11 mouse cellular contexts compared by ENCODE assay signal in the genomic region with DNA sequence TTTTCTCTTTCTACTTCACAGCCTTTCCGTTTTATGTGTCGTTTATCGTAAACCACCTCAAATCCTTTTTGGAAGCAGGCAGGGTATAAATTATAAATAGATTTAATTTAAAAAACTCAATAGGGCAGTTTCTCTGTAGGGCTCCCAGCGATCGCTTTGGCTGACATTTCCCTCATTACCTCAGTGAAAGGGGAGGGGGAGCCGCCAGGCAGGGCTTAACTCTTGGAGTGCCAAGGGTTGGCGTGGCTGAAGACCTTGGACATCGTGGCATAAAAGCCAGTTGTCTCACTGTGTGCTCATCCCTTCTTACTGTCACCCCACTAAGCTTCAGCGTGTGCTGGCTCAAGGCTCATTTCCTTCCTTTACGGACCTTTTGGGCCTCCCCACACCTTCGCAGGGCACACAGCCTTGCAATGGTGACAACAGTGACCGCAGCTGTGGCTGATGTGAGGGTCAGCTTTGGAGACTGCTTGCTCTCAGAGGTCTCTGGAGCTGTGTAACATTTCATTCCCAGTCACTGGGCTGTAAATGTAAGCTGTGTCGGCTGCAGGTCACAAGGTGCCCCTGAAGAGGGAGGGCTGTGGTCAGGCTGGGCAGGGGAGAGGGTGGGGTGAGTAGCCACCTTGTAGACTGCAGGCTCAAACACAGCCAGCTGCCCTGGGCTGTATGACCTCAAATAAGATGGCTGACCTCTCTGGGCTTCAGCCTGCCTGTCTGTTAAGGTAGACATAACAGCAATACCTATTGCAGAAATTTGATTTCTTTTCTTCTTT.
DNase-seq lines count a peak whose midpoint lies in the region; ATAC-seq and TF ChIP-seq lines count a peak whose summit lies in the region.
"Had no signal": no experiment of that assay in that cellular context is flagged by ENCODE, and none has a peak within 500 bp of the region (broad histone marks: within the 10 kb centered on the region; RNA-seq: fewer than 3 reads in every experiment).

No protein-coding gene starts in this region.

- H3K36me3 ChIP-seq in forebrain, embryonic 12.5 days (replicated peaks), result no peaks in the 10 kb centered on the region
- H3K36me3 ChIP-seq in kidney, embryonic 14.5 days (ENCODE audit: control insufficient read depth, insufficient read depth, low read length), result no peaks in the 10 kb centered on the region
- H3K36me3 ChIP-seq in midbrain, embryonic 12.5 days, result no peaks in the 10 kb centered on the region
- H3K36me3 ChIP-seq: lung, embryonic 15.5 days had no signal

- no peak overlapping the region for H3K9ac ChIP-seq in forebrain, embryonic 12.5 days
- no peak overlapping the region for H3K9ac ChIP-seq in kidney, embryonic 14.5 days (ENCODE audit: low read depth, low read length)
- no peak overlapping the region for H3K9ac ChIP-seq in midbrain, embryonic 12.5 days (replicated peaks)
- H3K9ac ChIP-seq: lung, embryonic 15.5 days had no signal

- no peak overlapping the region for H3K4me3 ChIP-seq in forebrain, embryonic 12.5 days (replicated peaks)
- no peak overlapping the region for H3K4me3 ChIP-seq in kidney, embryonic 14.5 days (ENCODE audit: low read length)
- no peak overlapping the region for H3K4me3 ChIP-seq in midbrain, embryonic 12.5 days
- H3K4me3 ChIP-seq in gastrocnemius, adult 2 months, result no peak overlapping the region
- H3K4me3 ChIP-seq: lung, embryonic 15.5 days had no signal

- WGBS in forebrain, embryonic 12.5 days, result 28% methylated on average over 13 of the region's 13 CpGs
- WGBS in kidney, embryonic 14.5 days, result 23% methylated on average over 13 of the region's 13 CpGs
- 47% methylated on average over 13 of the region's 13 CpGs for WGBS in midbrain, embryonic 12.5 days

- no peak overlapping the region for H3K27ac ChIP-seq in forebrain, embryonic 12.5 days
- no peak overlapping the region for H3K27ac ChIP-seq in kidney, embryonic 14.5 days (ENCODE audit: low read depth, low read length)
- H3K27ac ChIP-seq in midbrain, embryonic 12.5 days (replicated peaks), result no peak overlapping the region; the same call in 1 of the 2 replicates
- no peak overlapping the region for H3K27ac ChIP-seq in gastrocnemius, adult 2 months
- H3K27ac ChIP-seq: lung, embryonic 15.5 days had no signal

- no peaks in the 10 kb centered on the region for H3K9me3 ChIP-seq in forebrain, embryonic 12.5 days
- H3K9me3 ChIP-seq in kidney, embryonic 14.5 days (ENCODE audit: control insufficient read depth, low read length), result no peaks in the 10 kb centered on the region
- H3K9me3 ChIP-seq in midbrain, embryonic 12.5 days, result no peaks in the 10 kb centered on the region
- H3K9me3 ChIP-seq: lung, embryonic 15.5 days had no signal

- peaks cover 17% of the 10 kb centered on the region for H3K4me1 ChIP-seq in forebrain, embryonic 12.5 days
- peaks cover 21% of the 10 kb centered on the region for H3K4me1 ChIP-seq in kidney, embryonic 14.5 days (ENCODE audit: control insufficient read depth, insufficient read depth, low read length)
- peaks cover 14% of the 10 kb centered on the region for H3K4me1 ChIP-seq in midbrain, embryonic 12.5 days

- intact Hi-C loops in gastrocnemius, adult 2 months (cut with DNase I), result no loop called here

- no peak overlapping the region for H3K4me2 ChIP-seq in forebrain, embryonic 12.5 days
- H3K4me2 ChIP-seq in kidney, embryonic 14.5 days (replicated peaks; ENCODE audit: low read depth, low read length), result no peak overlapping the region
- no peak overlapping the region for H3K4me2 ChIP-seq in midbrain, embryonic 12.5 days (replicated peaks)
- H3K4me2 ChIP-seq: lung, embryonic 15.5 days had no signal

- 0 out of 2 replicates have a peak, but pooled peaks have one; percentile 21 for ATAC-seq in forebrain, embryonic 12.5 days (ENCODE audit: low FRiP score)
- peak; percentile 33; the same call in 1 of the 2 replicates for ATAC-seq in kidney, embryonic 14.5 days (ENCODE audit: low FRiP score, low TSS enrichment)
- peak; percentile 21 for ATAC-seq in midbrain, embryonic 12.5 days (ENCODE audit: low FRiP score, low read depth)

- peak; percentile 42 for DNase-seq in embryo, embryonic 9.5 days (ENCODE audit: extremely low spot score)
- DNase-seq in adrenal gland, postnatal 14 days, result no peak
- DNase-seq in adrenal gland, postnatal 10 days, result no peak
- no peak for DNase-seq in left cerebral cortex, adult 11 months (ENCODE audit: low spot score)
- no peak for DNase-seq in gastrocnemius, adult 2 months
- DNase-seq: adrenal gland, postnatal 25 days; heart, adult 18-20 months had no signal

- TF ChIP-seq CTCF in gastrocnemius, adult 2 months (IDR thresholded peaks at IDR 0.05), result no peak

- no peaks in the 10 kb centered on the region for H3K27me3 ChIP-seq in forebrain, embryonic 12.5 days
- no peaks in the 10 kb centered on the region for H3K27me3 ChIP-seq in kidney, embryonic 14.5 days (ENCODE audit: control insufficient read depth, insufficient read depth, low read length)
- no peaks in the 10 kb centered on the region for H3K27me3 ChIP-seq in midbrain, embryonic 12.5 days
- H3K27me3 ChIP-seq: lung, embryonic 15.5 days had no signal
